Mouse (Mus musculus): ENCODE data around the gene Piezo1. TPM values are rescaled to one million over a fixed set of nuclear protein-coding genes. Genes with fewer than 3 reads are reported as not detected.
A peak's percentile ranks its signal among the peaks of the same experiment; 100 is the strongest.

The Piezo1 gene
- polyA plus RNA-seq, 1 experiment from 2014 or later = 27.8 TPM

DNA sequence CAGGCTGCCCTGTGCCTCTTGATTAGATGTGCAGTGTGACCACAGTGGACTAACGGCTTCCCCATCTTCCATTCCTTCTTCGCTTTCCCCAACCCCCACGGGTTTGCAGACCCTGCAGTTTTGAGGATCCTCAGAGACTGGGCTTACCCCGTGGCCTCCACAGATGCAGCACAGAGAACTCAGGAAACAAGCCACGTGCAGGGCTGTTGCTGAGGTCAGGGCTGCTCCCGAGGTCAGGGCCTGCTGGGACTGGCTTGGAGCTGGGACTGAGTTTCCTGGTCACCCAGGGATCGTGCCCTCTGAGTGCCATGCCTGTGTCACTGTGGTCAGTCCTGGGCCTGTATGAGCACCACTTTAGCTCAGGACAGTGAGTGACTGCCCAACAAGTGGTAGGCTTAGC lies 86.1 kb downstream of the Piezo1 start:
- Histone ChIP-seq H3K27ac (ENCODE audit: poor library complexity, severe bottlenecking) (no peak overlapping the region), H3K4me3 (no peak overlapping the region), H3K4me1 (replicated peaks) (peaks cover 50% of the 10 kb centered on the region), H3K9ac (no peak overlapping the region), H3K9me3 (replicated peaks) (no peaks in the 10 kb centered on the region), H3K4me2 (no peak overlapping the region), H3K27me3 (replicated peaks) (peaks cover 25% of the 10 kb centered on the region), H3K36me3 (peaks cover 44% of the 10 kb centered on the region)
- WGBS = 55% methylated on average over 7 of the region's 7 CpGs
- no peak for ATAC-seq (ENCODE audit: insufficient number of reproducible peaks, low FRiP score)

DNA sequence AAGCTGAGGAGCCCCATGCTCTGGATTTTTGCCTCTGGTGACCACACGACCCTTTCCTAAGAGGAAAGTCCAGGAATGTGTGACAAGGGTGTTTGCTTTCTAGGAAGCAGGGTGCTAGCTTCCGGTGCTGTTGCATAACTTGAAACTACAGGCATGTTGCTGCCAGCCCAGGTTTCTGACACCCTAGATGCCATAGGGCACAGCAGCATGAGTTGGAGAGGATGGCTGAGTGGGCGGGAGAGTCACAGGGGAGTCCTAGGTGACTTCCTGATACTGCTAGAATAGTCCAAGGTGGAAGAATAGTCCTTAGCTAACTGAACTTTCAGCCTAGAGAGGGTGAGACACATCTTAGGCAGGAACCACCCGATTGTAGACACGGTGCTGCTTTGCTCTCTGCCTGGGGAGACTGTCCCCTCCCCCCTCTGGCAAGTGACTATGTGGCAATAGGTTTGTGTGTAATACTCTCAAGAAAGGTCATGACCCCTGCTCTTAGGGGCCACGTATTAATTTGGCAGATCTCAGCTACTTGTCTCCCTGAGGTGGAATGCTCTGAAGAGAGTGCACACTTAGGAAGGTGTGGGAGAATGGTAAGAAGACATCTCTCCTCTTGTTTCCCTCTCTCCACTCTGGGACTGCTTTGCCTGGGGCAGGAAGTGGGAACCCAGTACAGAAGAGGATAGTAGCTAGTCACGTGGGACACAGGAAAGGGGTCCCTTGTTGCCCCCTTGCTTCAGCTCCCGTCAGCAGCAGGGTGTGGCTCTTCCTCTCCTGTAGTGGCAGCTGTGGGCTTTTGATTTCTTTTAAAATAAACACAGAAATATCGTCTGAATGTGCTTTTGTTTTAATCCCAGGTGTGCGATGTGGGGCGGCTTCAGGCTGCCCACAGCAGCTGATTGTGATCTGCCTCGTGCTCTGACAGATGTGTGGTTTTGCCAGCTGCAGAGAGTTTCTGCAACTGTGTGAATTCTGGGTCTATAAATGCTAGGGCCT lies 87.2 kb downstream of the Piezo1 start:
- Histone ChIP-seq H3K9ac (no peak overlapping the region), H3K27me3 (replicated peaks) (peaks cover 33% of the 10 kb centered on the region), H3K9me3 (replicated peaks) (no peaks in the 10 kb centered on the region), H3K4me1 (replicated peaks) (peaks cover 55% of the 10 kb centered on the region), H3K4me2 (no peak overlapping the region), H3K36me3 (peaks cover 36% of the 10 kb centered on the region), H3K27ac (ENCODE audit: poor library complexity, severe bottlenecking) (no peak overlapping the region), H3K4me3 (no peak overlapping the region)
- no peak for ATAC-seq (ENCODE audit: insufficient number of reproducible peaks, low FRiP score)
- 44% methylated on average over 12 of the region's 12 CpGs for WGBS

DNA sequence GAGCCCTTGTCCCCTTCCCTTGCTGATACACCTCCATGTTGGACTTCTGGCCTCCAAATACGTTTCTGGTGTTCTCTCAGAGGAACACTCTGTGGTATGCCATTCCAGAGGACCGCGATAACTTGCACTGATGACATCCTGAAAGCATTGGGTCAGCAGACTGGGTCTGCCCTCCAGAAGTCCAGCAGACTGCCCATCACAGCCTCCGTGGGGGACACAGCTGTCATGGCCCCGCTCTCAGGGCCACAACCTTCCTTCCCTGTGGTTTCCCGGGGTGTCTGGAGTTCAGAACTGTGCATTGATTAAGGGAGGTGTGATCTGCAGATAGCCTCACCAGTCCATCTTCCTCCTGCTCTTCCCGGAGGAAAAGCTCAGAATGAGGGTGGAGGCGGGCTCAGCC lies 88.6 kb downstream of the Piezo1 start:
- peaks cover 41% of the 10 kb centered on the region for H3K27me3 ChIP-seq (replicated peaks)
- no peak overlapping the region for H3K9ac ChIP-seq
- ATAC-seq (ENCODE audit: insufficient number of reproducible peaks, low FRiP score) = no peak
- H3K4me3 ChIP-seq = no peak overlapping the region
- 60% methylated on average over 8 of the region's 8 CpGs for WGBS
- no peak overlapping the region for H3K4me2 ChIP-seq
- H3K9me3 ChIP-seq (replicated peaks) = no peaks in the 10 kb centered on the region
- peaks cover 22% of the 10 kb centered on the region for H3K36me3 ChIP-seq
- no peak overlapping the region for H3K27ac ChIP-seq (ENCODE audit: poor library complexity, severe bottlenecking)
- H3K4me1 ChIP-seq (replicated peaks) = peaks cover 59% of the 10 kb centered on the region

DNA sequence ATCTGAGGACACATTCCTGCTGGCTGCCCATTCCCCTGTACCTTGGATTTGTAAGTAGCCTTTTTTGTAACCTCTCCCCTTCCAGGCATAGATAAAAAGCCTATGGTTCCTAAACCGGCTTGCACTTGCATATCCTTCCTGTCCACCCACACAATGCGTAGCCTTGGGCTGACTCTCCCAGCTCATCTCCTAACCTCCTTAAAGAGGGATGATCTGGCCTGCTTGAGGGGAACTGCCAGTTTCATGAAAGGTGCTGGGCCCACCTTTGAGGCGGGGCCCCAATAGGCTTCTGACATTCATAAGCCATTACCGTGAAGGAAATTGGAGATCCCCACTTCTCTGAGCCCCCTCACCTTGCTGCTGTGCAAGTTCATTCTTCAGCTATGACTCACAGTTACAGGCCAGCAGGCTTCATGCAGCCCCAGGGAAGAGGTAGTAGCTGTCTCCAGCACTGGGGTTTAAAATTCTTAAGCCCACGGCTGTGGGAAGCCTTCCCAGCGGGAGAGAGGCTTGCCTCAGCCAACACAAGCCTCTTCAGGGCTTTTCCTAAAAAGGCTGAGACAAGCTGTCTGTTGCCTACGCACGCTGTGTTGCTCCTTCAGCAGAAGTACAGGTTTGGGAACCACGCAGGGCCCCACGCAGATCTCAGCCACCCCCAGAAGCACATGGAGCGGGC lies 89.5 kb downstream of the Piezo1 start:
- no peaks in the 10 kb centered on the region for H3K9me3 ChIP-seq (replicated peaks)
- no peak for ATAC-seq (ENCODE audit: insufficient number of reproducible peaks, low FRiP score)
- 64% methylated on average over 11 of the region's 11 CpGs for WGBS
- no peak overlapping the region for H3K9ac ChIP-seq
- peaks cover 43% of the 10 kb centered on the region for H3K27me3 ChIP-seq (replicated peaks)
- no peak overlapping the region for H3K27ac ChIP-seq (ENCODE audit: poor library complexity, severe bottlenecking)
- H3K4me1 ChIP-seq (replicated peaks) = peaks cover 64% of the 10 kb centered on the region
- no peak overlapping the region for H3K4me3 ChIP-seq
- no peak overlapping the region; the same call in 1 of the 2 replicates for H3K4me2 ChIP-seq
- peaks cover 13% of the 10 kb centered on the region for H3K36me3 ChIP-seq

DNA sequence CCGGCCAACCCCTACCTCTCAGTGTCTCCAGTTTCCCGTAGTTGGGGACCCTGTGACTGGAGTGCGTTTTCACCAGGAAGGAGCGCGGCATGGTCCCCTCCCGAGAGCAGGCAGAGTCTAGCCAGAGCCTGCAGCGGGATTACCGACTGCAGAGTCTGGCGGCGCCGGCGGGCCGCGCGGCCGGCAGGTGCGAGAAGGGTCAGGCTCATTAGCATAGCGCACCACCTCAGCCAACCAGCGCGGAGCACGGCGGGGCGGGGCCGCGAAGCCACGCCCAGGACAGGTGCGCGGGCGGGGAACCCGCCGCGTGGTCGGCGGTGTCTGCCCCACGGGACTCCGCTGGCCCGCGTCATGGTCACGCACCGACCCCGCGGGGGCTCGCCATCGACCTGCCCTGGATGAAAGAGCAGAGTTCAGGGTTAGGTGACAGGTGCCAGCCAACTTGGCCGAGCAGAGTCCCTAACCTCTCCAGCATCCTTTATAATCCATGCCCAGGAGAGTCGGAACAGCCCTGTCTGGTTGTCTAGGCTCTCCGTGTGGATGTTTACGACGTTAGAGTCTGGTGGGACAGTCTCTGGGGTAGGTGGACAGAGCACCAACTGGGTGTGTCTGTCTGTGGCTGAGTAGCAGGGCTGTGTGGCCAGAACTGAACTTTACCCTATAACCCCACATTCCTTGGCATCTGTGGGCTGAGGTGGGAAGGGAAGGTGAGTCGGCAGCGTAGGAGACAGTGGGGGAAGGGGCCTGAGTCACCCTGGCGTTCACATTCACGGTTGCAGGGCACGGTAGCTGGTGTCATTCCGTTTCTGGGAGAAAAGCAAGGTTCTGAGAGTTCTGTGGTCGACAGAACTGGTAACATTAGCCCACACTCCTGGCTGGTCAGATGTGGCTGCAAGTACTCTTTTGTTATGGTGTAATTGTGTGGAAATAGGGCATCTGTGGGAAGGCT lies 90.3 kb downstream of the Piezo1 start, which contains the start of gene Snai3:
Snai3 (minus strand) TSS at position 210 of the 949 bp plus-strand sequence.
- no peaks in the 10 kb centered on the region for H3K9me3 ChIP-seq (replicated peaks)
- H3K9ac ChIP-seq = peak within 1 kb of the TSS; percentile 56
- peak within 1 kb of the TSS; percentile 40 for H3K4me3 ChIP-seq
- peaks cover 6% of the 10 kb centered on the region; the same call in 1 of the 2 replicates for H3K36me3 ChIP-seq
- H3K4me1 ChIP-seq (replicated peaks) = peaks cover 64% of the 10 kb centered on the region
- peak; percentile 62 for ATAC-seq (ENCODE audit: insufficient number of reproducible peaks, low FRiP score)
- peaks cover 47% of the 10 kb centered on the region for H3K27me3 ChIP-seq (replicated peaks)
- no peak within 1 kb of the TSS for H3K27ac ChIP-seq (ENCODE audit: poor library complexity, severe bottlenecking)
- peak within 1 kb of the TSS; percentile 73 for H3K4me2 ChIP-seq
- WGBS = 6% methylated on average over 56 of the region's 56 CpGs

DNA sequence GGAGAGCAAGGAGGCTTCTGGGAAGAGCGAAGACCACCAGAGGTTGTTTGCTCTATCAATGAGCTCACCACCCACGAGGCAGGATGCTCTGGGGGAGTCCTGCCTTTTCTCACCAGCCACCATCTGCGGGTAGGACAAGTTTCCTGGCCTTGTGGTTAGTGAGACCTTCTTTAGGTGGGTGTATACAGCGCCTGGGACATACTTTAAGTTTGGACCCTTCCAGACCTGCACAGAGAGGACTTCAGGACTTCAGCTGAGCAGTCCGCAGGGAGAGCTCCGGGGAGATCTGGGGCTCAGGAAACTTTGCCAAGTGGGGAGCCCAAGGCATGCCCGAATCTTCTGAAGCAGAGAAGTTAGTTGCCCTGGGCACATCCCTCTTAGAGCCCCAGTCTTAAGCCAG lies 91.1 kb downstream of the Piezo1 start:
- no peak for ATAC-seq (ENCODE audit: insufficient number of reproducible peaks, low FRiP score)
- H3K4me2 ChIP-seq = peak overlapping the region; percentile 73
- peaks cover 47% of the 10 kb centered on the region for H3K27me3 ChIP-seq (replicated peaks)
- no peak overlapping the region for H3K27ac ChIP-seq (ENCODE audit: poor library complexity, severe bottlenecking)
- WGBS = 23% methylated on average over 7 of the region's 7 CpGs
- peak overlapping the region; percentile 56 for H3K9ac ChIP-seq
- peak overlapping the region; percentile 40 for H3K4me3 ChIP-seq
- H3K36me3 ChIP-seq = no peaks in the 10 kb centered on the region
- H3K4me1 ChIP-seq (replicated peaks) = peaks cover 62% of the 10 kb centered on the region
- H3K9me3 ChIP-seq (replicated peaks) = no peaks in the 10 kb centered on the region

DNA sequence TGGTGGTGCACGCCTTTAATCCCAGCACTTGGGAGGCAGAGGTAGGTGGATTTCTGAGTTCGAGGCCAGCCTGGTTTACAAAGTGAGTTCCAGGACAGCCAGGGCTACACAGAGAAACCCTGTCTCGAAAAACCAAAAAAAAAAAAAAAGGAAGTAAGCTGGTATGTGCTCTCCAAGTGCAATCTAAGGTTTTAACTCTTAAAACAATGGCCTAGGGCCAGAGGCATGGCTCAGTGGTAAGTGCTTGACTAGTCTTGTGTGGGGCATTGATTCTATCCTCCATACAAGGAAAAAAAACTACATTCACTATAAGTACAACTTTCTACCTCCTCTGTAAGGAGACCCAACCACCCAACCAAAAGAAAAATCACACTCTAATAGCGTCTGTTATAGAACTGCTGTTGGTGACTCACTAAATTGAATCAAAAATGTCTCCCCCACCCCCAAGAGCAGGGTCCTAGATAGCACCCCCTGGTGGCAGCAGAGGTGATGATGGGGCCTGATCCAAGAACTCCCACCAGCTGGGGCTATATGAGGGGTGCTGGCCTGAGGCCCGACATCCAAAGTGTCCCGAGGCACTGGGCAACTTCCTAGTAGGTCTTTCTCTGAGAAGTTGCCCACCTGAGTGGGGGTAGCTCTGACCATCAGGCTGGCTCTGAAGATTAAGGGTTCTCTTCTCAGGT lies 91.8 kb downstream of the Piezo1 start:
- no peak overlapping the region for H3K27ac ChIP-seq (ENCODE audit: poor library complexity, severe bottlenecking)
- H3K9ac ChIP-seq = no peak overlapping the region
- 55% methylated on average over 6 of the region's 6 CpGs for WGBS
- no peak overlapping the region for H3K4me3 ChIP-seq
- H3K27me3 ChIP-seq (replicated peaks) = peaks cover 47% of the 10 kb centered on the region
- peaks cover 58% of the 10 kb centered on the region for H3K4me1 ChIP-seq (replicated peaks)
- H3K36me3 ChIP-seq = no peaks in the 10 kb centered on the region
- H3K9me3 ChIP-seq (replicated peaks) = no peaks in the 10 kb centered on the region
- no peak overlapping the region; the same call in 1 of the 2 replicates for H3K4me2 ChIP-seq
- ATAC-seq (ENCODE audit: insufficient number of reproducible peaks, low FRiP score) = no peak

DNA sequence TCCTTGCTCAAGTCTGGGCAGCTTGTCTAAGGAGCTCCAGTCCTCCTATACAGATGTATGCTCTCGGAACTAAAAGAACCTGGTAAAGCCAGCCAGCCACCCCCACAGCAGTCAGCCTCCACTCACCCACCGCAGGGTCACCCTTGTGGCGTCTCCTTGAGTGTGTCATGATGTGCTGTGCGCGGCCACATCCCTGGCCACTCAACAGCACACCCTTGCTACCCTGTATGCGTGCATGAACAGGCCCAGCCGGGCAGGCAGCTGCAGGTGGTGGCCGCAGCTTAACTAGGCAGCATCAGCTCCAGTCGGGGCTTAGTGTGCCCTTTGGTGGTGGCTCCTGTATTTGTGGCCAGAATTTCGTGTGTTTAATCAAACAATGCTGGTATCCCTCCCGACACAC lies 94.0 kb downstream of the Piezo1 start:
- no peak for ATAC-seq (ENCODE audit: insufficient number of reproducible peaks, low FRiP score)
- Histone ChIP-seq H3K27me3 (replicated peaks) (peaks cover 42% of the 10 kb centered on the region), H3K9me3 (replicated peaks) (no peaks in the 10 kb centered on the region), H3K9ac (0 out of 2 replicates have a peak overlapping the region, but pooled peaks have one; percentile 19), H3K4me3 (no peak overlapping the region), H3K27ac (ENCODE audit: poor library complexity, severe bottlenecking) (no peak overlapping the region), H3K4me2 (no peak overlapping the region), H3K36me3 (no peaks in the 10 kb centered on the region), H3K4me1 (replicated peaks) (peaks cover 50% of the 10 kb centered on the region)
- WGBS = 65% methylated on average over 11 of the region's 11 CpGs

DNA sequence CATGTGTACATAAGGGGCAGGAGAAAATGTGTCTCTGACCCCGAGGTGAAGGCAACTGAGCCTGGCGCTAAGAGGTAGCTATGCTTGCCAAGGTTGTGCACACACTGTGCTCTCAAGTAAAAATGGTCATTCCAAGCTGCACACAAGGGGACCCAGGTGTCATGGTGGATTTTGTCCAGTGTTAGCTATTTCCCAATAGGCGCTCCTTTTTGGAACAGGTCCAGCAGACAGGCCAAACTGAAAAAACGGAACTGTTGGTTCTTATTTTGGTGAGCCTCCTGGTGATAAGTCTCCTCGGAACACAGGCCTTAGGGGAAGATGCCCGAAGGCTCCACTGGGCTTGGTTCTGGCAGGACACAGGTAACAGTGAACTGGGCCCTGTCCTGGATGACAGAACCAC lies 96.7 kb downstream of the Piezo1 start:
- no peak overlapping the region for H3K4me3 ChIP-seq
- H3K4me1 ChIP-seq (replicated peaks) = peaks cover 45% of the 10 kb centered on the region
- 83% methylated on average over 6 of the region's 6 CpGs for WGBS
- no peak for ATAC-seq (ENCODE audit: insufficient number of reproducible peaks, low FRiP score)
- no peak overlapping the region for H3K9ac ChIP-seq
- H3K36me3 ChIP-seq = no peaks in the 10 kb centered on the region
- H3K27ac ChIP-seq (ENCODE audit: poor library complexity, severe bottlenecking) = no peak overlapping the region
- H3K9me3 ChIP-seq (replicated peaks) = no peaks in the 10 kb centered on the region
- no peak overlapping the region for H3K4me2 ChIP-seq
- peaks cover 16% of the 10 kb centered on the region for H3K27me3 ChIP-seq (replicated peaks)

DNA sequence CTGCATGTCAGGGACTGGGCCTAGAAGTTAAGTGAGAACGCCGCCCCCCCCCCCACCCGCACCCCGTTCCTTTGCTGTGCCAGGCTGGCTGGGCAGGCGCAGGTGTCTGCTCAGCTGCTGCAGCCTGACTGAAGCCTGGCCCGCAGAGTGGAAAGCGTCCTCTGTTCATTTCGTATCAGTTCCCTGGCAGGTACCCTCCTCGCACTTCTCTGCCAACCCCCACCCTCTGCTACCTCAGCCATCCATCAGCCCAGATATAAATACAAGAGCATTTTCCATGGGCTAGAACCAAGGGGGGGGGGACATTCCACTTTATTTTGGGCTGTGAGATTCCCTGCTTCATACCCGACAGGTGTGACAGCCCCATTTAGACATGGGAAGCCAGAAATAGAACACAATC lies 99.0 kb downstream of the Piezo1 start:
- no peak overlapping the region for H3K4me3 ChIP-seq

More for the DNA sequence above, 99.0 kb downstream of the Piezo1 start:
- no peaks in the 10 kb centered on the region for H3K36me3 ChIP-seq
- H3K27ac ChIP-seq (ENCODE audit: poor library complexity, severe bottlenecking) = peak overlapping the region; percentile 98
- H3K9me3 ChIP-seq (replicated peaks) = no peaks in the 10 kb centered on the region
- 63% methylated on average over 10 of the region's 10 CpGs for WGBS
- H3K27me3 ChIP-seq (replicated peaks) = peaks cover 5% of the 10 kb centered on the region
- H3K4me1 ChIP-seq (replicated peaks) = peaks cover 38% of the 10 kb centered on the region
- H3K9ac ChIP-seq = no peak overlapping the region
- H3K4me2 ChIP-seq = peak overlapping the region; percentile 12
- ATAC-seq (ENCODE audit: insufficient number of reproducible peaks, low FRiP score) = no peak
